Mouse (Mus musculus) lung, embryonic 14.5 days (tissue): ENCODE measurements around the gene Cntnap4. TPM values are rescaled to one million over a fixed set of nuclear protein-coding genes. Genes with fewer than 3 reads are reported as not detected.

Source experiments
- ATAC-seq: fragments of 200-750 bp; cut with Nextera tagmentation; 2 replicates; pipeline ENCODE4 v1.8.0; 2017; ENCODE audit warnings: mild to moderate bottlenecking, moderate TSS enrichment, moderate library complexity; ENCODE audit not compliant: insufficient read depth
- DNase-seq: peaks from one replicate; pipeline ENCODE4 v3.0.0-alpha.2; 2015
- H3K27ac ChIP-seq: fragments of 300-500 bp; sonication (generic); 2 replicates; pipeline ENCODE4 v1.5.1; 2014; ENCODE audit warnings: low read depth, mild to moderate bottlenecking, moderate library complexity
- H3K27me3 ChIP-seq: fragments of 300-500 bp; sonication (generic); 2 replicates; pipeline ENCODE4 v1.6.1; 2014; ENCODE audit warnings: low read length, control low read depth; ENCODE audit not compliant: insufficient read depth
- H3K36me3 ChIP-seq: fragments of 300-500 bp; sonication (generic); 2 replicates; pipeline ENCODE4 v1.6.1; 2014; ENCODE audit warnings: control low read depth; ENCODE audit not compliant: insufficient read depth
- H3K4me1 ChIP-seq: fragments of 300-500 bp; sonication (generic); 2 replicates; pipeline ENCODE4 v1.6.1; 2014; ENCODE audit warnings: antibody characterized with exemption, control low read depth; ENCODE audit not compliant: insufficient read depth
- H3K4me2 ChIP-seq: fragments of 300-500 bp; sonication (generic); 2 replicates; pipeline ENCODE4 v1.6.1; 2014; ENCODE audit warnings: mild to moderate bottlenecking
- H3K4me3 ChIP-seq: fragments of 300-500 bp; sonication (generic); 2 replicates; pipeline ENCODE4 v1.5.1; 2014; ENCODE audit warnings: low read depth, low read length
- H3K9ac ChIP-seq: fragments of 300-500 bp; sonication (generic); 2 replicates; pipeline ENCODE4 v1.6.1; 2014
- H3K9me3 ChIP-seq: fragments of 300-500 bp; sonication (generic); 2 replicates; pipeline ENCODE4 v1.6.1; 2016; ENCODE audit warnings: low read depth, low read length, control low read depth
- CTCF ChIP-seq: IDR thresholded peaks from 2 replicates; pipeline ENCODE4 v1.5.1; 2016; ENCODE audit warnings: antibody characterized with exemption, low read depth
- WGBS: fragments of 180-500 bp; shearing (Covaris S2); extraction: QIAGEN DNeasy Blood & Tissue Kit; methylation state at CpG from one replicate; pipeline ENCODE4 v1.1.7; 2014; 5-methylcytosine and 5-hydroxymethylcytosine counted together
- polyA plus RNA-seq: library from polyadenylated mRNA; unstranded; fragments of >200 nt; fragmentation: Nextera tagmentation; extraction: Ambion mirVana; gene quantifications from 2 replicates; pipeline ENCODE4 v1.2.1, GENCODE M21; 2014

Gene Cntnap4
- polyA plus RNA-seq, 1 experiment from 2014 or later = not detected

DNA sequence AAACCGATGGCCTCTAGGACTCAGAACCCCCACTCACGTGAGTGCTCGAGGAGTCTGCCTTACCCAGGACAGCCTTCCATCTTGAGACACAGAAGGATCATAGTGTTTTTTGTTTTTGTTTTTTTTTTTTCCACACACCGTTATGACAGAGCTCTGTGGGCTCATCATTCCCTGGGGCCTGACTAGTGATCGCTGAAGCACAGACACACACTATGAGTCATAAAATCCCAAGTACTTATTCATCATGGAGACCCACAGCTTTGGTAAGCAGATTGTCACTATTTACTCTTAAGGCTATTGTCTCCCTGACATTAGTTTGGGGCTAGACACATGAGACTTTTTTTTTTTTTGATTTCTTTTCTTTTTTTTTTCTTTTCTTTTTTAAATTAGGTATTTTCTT is 352.9 kb downstream of the Cntnap4 start:
- no peak for TF ChIP-seq CTCF
- no peak for ATAC-seq
- DNase-seq = no peak
- WGBS = 89% methylated on average over 5 of the region's 5 CpGs
- Histone ChIP-seq H3K4me3 (no peak overlapping the region), H3K9ac (no peak overlapping the region), H3K4me1 (no peaks in the 10 kb centered on the region), H3K4me2 (no peak overlapping the region), H3K27ac (no peak overlapping the region), H3K27me3 (no peaks in the 10 kb centered on the region), H3K36me3 (no peaks in the 10 kb centered on the region), H3K9me3 (no peaks in the 10 kb centered on the region)
